Mouse (Mus musculus) small intestine, adult 2 months (tissue): ENCODE results near the gene Naaa. TPM values are rescaled to one million over a fixed set of nuclear protein-coding genes. Genes with fewer than 3 reads are reported as not detected.

Experiments
- H3K27ac ChIP-seq: fragments of 200-500 bp; 2 replicates; pipeline ENCODE4 v1.5.1; 2012; ENCODE audit warnings: low read depth, low read length, control low read depth, inconsistent platforms; ENCODE audit not compliant: insufficient read depth
- H3K27me3 ChIP-seq: fragments of 200-500 bp; 2 replicates; pipeline ENCODE4 v1.6.1; 2012; ENCODE audit warnings: mild to moderate bottlenecking, moderate library complexity, low read length, inconsistent platforms; ENCODE audit not compliant: control insufficient read depth, insufficient read depth
- H3K36me3 ChIP-seq: fragments of 200-500 bp; 2 replicates; pipeline ENCODE4 v1.6.1; 2012; ENCODE audit warnings: mild to moderate bottlenecking, low read length, control low read depth, inconsistent platforms; ENCODE audit not compliant: control insufficient read depth, insufficient read depth
- H3K4me1 ChIP-seq: fragments of 200-500 bp; 2 replicates; pipeline ENCODE4 v1.6.1; 2012; ENCODE audit warnings: low read length, inconsistent platforms, mixed read lengths; ENCODE audit not compliant: control insufficient read depth, insufficient read depth, insufficient read length
- H3K4me3 ChIP-seq: fragments of 200-500 bp; 2 replicates; pipeline ENCODE4 v1.5.1; 2012; ENCODE audit warnings: low read depth, mild to moderate bottlenecking, control low read depth, inconsistent platforms, low read length, moderate library complexity
- CTCF ChIP-seq: fragments of 200-500 bp; IDR thresholded peaks from 2 replicates; pipeline ENCODE4 v1.5.1; 2012; ENCODE audit warnings: low read depth, mild to moderate bottlenecking, control low read depth, inconsistent platforms, low read length, moderate library complexity, mixed read lengths; ENCODE audit not compliant: insufficient replicate concordance, insufficient read length; ENCODE audit errors: extremely low read depth
- POLR2A ChIP-seq: fragments of 200-500 bp; IDR thresholded peaks from 2 replicates; pipeline ENCODE4 v1.6.1; 2012; ENCODE audit warnings: low read depth, mild to moderate bottlenecking, control low read depth, inconsistent platforms, low read length, moderate library complexity
- WGBS: fragments of 180-500 bp; shearing (Covaris S2); methylation state at CpG from one replicate; pipeline ENCODE4 v1.1.7; 2018; 5-methylcytosine and 5-hydroxymethylcytosine counted together
- polyA plus RNA-seq: library from polyadenylated mRNA; depleted of rRNA; stranded (reverse); fragments of >200 nt; gene quantifications from 2 replicates; pipeline ENCODE4 v1.2.3, GENCODE M21; 2012

The Naaa gene
- polyA plus RNA-seq, 1 experiment, result 59.9 TPM

GRCm38 (mm10) chr5:92245483-92245882 lies 32.5 kb downstream of the Naaa start:
- Histone ChIP-seq H3K27ac (no peak overlapping the region), H3K4me1 (peaks cover 4% of the 10 kb centered on the region; the same call in 1 of the 2 replicates), H3K27me3 (no peaks in the 10 kb centered on the region), H3K36me3 (no peaks in the 10 kb centered on the region; the same call in 1 of the 2 replicates), H3K4me3 (no peak overlapping the region)
- no peak for TF ChIP-seq POLR2A
- WGBS, result 76% methylated on average over 9 of the region's 9 CpGs

- Histone ChIP-seq H3K27ac (no peak overlapping the region), H3K4me3 (no peak overlapping the region), H3K4me1 (peaks cover 4% of the 10 kb centered on the region; the same call in 1 of the 2 replicates), H3K36me3 (no peaks in the 10 kb centered on the region; the same call in 1 of the 2 replicates), H3K27me3 (no peaks in the 10 kb centered on the region)
- 96% methylated on average over 2 of the region's 2 CpGs for WGBS
- TF ChIP-seq POLR2A (no peak), CTCF (no peak)
These were observed 33.1 kb downstream of the Naaa start for GRCm38 (mm10) chr5:92244900-92245299.

- 94% methylated on average over 12 of the region's 12 CpGs for WGBS
- Histone ChIP-seq H3K36me3 (no peaks in the 10 kb centered on the region), H3K27ac (no peak overlapping the region), H3K4me1 (no peaks in the 10 kb centered on the region), H3K4me3 (no peak overlapping the region), H3K27me3 (no peaks in the 10 kb centered on the region)
- TF ChIP-seq CTCF, result no peak
- no peak for TF ChIP-seq POLR2A
These were observed 37.2 kb downstream of the Naaa start for GRCm38 (mm10) chr5:92240769-92241168.

GRCm38 (mm10) chr5:92239333-92240232 lies 38.4 kb downstream of the Naaa start:
- Histone ChIP-seq H3K36me3 (no peaks in the 10 kb centered on the region), H3K27ac (no peak overlapping the region), H3K4me1 (peaks cover 3% of the 10 kb centered on the region; the same call in 1 of the 2 replicates), H3K27me3 (no peaks in the 10 kb centered on the region), H3K4me3 (peak overlapping the region; percentile 2; the same call in 1 of the 2 replicates)
- TF ChIP-seq POLR2A (no peak), CTCF (peak; percentile 59; the same call in 1 of the 2 replicates)
- 42% methylated on average over 29 of the region's 29 CpGs for WGBS

- H3K36me3 ChIP-seq, result no peaks in the 10 kb centered on the region
- TF ChIP-seq CTCF (no peak), POLR2A (no peak)
- H3K4me3 ChIP-seq, result peak overlapping the region; percentile 42
- peak overlapping the region; percentile 59 for H3K27ac ChIP-seq
- H3K4me1 ChIP-seq, result peaks cover 3% of the 10 kb centered on the region; the same call in 1 of the 2 replicates
- no peaks in the 10 kb centered on the region for H3K27me3 ChIP-seq
- WGBS, result 13% methylated on average over 5 of the region's 5 CpGs
These were observed 42.9 kb downstream of the Naaa start for GRCm38 (mm10) chr5:92234939-92235557.

- Histone ChIP-seq H3K36me3 (no peaks in the 10 kb centered on the region), H3K4me1 (peaks cover 3% of the 10 kb centered on the region; the same call in 1 of the 2 replicates), H3K27ac (no peak overlapping the region), H3K4me3 (no peak overlapping the region), H3K27me3 (no peaks in the 10 kb centered on the region)
- TF ChIP-seq CTCF, result no peak
- TF ChIP-seq POLR2A, result no peak
- 87% methylated on average over 4 of the region's 4 CpGs for WGBS
These were observed 44.6 kb downstream of the Naaa start for GRCm38 (mm10) chr5:92233366-92233765.

GRCm38 (mm10) chr5:92231836-92232235 lies 46.1 kb downstream of the Naaa start:
- H3K36me3 ChIP-seq, result no peaks in the 10 kb centered on the region
- peaks cover 3% of the 10 kb centered on the region; the same call in 1 of the 2 replicates for H3K4me1 ChIP-seq
- H3K4me3 ChIP-seq, result no peak overlapping the region
- TF ChIP-seq CTCF (no peak), POLR2A (no peak)
- 86% methylated on average over 10 of the region's 10 CpGs for WGBS
- H3K27me3 ChIP-seq, result no peaks in the 10 kb centered on the region
- no peak overlapping the region for H3K27ac ChIP-seq
